Mouse (Mus musculus) midbrain, postnatal 0 days (tissue): ENCODE data around the gene Bbs5. TPM values are rescaled to one million over a fixed set of nuclear protein-coding genes. Genes with fewer than 3 reads are reported as not detected.

Source experiments
- ATAC-seq: fragments of 200-750 bp; cut with Nextera tagmentation; 2 replicates; pipeline ENCODE4 v1.8.0; 2017; ENCODE audit warnings: moderate number of reproducible peaks, mild to moderate bottlenecking, moderate TSS enrichment, moderate library complexity; ENCODE audit not compliant: low FRiP score
- DNase-seq: peaks from one replicate; pipeline ENCODE4 v3.0.0-alpha.2; 2015; ENCODE audit warnings: low spot score
- H3K27ac ChIP-seq: fragments of 300-500 bp; sonication (generic); 2 replicates; pipeline ENCODE4 v1.5.1; 2014; ENCODE audit warnings: low read depth, mild to moderate bottlenecking, low read length, mixed read lengths
- H3K27me3 ChIP-seq: fragments of 300-500 bp; sonication (generic); 2 replicates; pipeline ENCODE4 v1.6.1; 2014; ENCODE audit warnings: low read length, control low read depth, mixed read lengths; ENCODE audit not compliant: insufficient read depth
- H3K36me3 ChIP-seq: fragments of 300-500 bp; sonication (generic); 2 replicates; pipeline ENCODE4 v1.6.1; 2014; ENCODE audit warnings: low read length, control low read depth, mixed read lengths; ENCODE audit not compliant: insufficient read depth
- H3K4me1 ChIP-seq: fragments of 300-500 bp; sonication (generic); 2 replicates; pipeline ENCODE4 v1.6.1; 2014; ENCODE audit warnings: mild to moderate bottlenecking, control low read depth, antibody characterized with exemption, low read length, mixed read lengths; ENCODE audit not compliant: insufficient read depth
- H3K4me2 ChIP-seq: fragments of 300-500 bp; sonication (generic); 2 replicates; pipeline ENCODE4 v1.6.1; 2014; ENCODE audit warnings: low read depth, mild to moderate bottlenecking, low read length, mixed read lengths; ENCODE audit not compliant: poor library complexity, severe bottlenecking
- H3K4me3 ChIP-seq: fragments of 300-500 bp; sonication (generic); 2 replicates; pipeline ENCODE4 v1.5.1; 2014; ENCODE audit warnings: low read depth, mild to moderate bottlenecking, low read length, moderate library complexity
- H3K9ac ChIP-seq: fragments of 300-500 bp; sonication (generic); replicated peaks from 2 replicates; pipeline ENCODE4 v1.6.1; 2014; ENCODE audit warnings: mild to moderate bottlenecking, low read length, moderate library complexity, mixed read lengths; ENCODE audit not compliant: poor library complexity, severe bottlenecking
- H3K9me3 ChIP-seq: fragments of 300-500 bp; sonication (generic); 2 replicates; pipeline ENCODE4 v1.6.1; 2016; ENCODE audit warnings: low read length, control low read depth
- CTCF ChIP-seq: IDR thresholded peaks from 2 replicates; pipeline ENCODE4 v1.5.1; 2016; ENCODE audit warnings: antibody characterized with exemption, mild to moderate bottlenecking
- WGBS: fragments of 180-500 bp; shearing (Covaris S2); extraction: QIAGEN DNeasy Blood & Tissue Kit; methylation state at CpG from one replicate; pipeline ENCODE4 v1.1.7; 2014; 5-methylcytosine and 5-hydroxymethylcytosine counted together
- polyA plus RNA-seq: library from polyadenylated mRNA; unstranded; fragments of >200 nt; fragmentation: Nextera tagmentation; extraction: Ambion mirVana; gene quantifications from 2 replicates; pipeline ENCODE4 v1.2.1, GENCODE M21; 2015
- total RNA-seq: library from RNA; depleted of rRNA; stranded (reverse); fragments of >200 nt; gene quantifications from 2 replicates; pipeline ENCODE4 v1.2.3, GENCODE M21; 2014

The Bbs5 gene
- total and polyA plus RNA-seq, 2 experiments from 2014 or later, result 17.2 to 28.4 TPM

DNA sequence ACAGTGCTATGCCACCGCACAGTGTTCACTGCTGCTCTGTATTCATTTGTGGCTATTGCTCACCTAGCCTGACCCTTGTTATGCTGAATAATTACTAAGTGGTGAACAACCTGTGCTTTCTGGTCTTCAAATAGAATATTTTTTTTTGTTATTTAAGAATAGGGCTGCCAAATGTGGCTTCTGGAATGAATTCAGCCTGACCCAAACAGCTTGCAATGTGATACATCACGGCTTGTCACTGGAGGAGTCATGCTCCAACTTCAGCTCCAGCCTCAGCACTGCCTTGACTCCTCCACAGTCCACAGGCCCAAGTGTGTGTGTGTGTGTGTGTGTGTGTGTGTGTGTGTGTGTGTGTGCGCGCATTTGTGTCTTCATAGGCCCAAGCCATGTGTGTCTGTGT lies 12.4 kb downstream of the Bbs5 start:
- no peak for ATAC-seq
- WGBS, result 96% methylated on average over 4 of the region's 4 CpGs
- Histone ChIP-seq H3K9me3 (no peaks in the 10 kb centered on the region), H3K27me3 (no peaks in the 10 kb centered on the region), H3K36me3 (peaks cover 42% of the 10 kb centered on the region), H3K27ac (no peak overlapping the region), H3K9ac (no peak overlapping the region), H3K4me3 (no peak overlapping the region), H3K4me1 (no peaks in the 10 kb centered on the region), H3K4me2 (no peak overlapping the region)
- DNase-seq, result no peak
- TF ChIP-seq CTCF, result no peak

DNA sequence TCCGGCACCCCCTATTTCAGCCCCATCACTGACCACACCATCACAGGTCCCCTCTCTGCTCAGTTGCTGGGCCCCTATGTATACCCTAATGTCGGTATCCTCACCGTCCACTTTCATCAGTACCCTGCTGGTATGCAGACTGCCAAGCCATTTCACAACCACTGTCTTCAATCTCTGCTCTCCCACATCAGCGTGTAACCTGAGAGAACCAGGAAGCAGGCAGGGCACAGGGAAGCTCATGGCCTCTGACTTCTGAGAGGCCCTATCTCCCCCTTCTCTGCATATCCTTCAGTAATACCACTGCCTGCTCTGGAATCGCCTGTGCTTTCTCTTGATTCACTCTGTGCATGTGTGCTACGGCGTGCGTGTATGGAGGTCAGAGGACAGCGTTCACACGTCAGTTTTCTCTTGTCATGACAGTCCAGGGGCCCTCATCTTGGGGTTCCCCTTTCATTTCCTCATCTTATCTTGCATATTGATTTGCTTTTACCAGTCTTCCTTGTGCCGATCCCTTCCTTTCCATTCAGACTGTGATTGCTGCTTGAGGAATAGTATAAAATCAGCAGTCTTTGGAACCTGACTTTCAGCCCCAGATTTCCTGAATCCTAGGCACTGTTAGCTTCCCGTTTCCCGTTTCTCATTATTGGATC lies 17.0 kb downstream of the Bbs5 start:
- no peak for TF ChIP-seq CTCF
- ATAC-seq (no peak), DNase-seq (no peak)
- no peaks in the 10 kb centered on the region for H3K9me3 ChIP-seq
- H3K27me3 ChIP-seq, result no peaks in the 10 kb centered on the region
- H3K36me3 ChIP-seq, result peaks cover 36% of the 10 kb centered on the region
- no peak overlapping the region for H3K4me3 ChIP-seq
- H3K4me1 ChIP-seq, result no peaks in the 10 kb centered on the region
- H3K4me2 ChIP-seq, result no peak overlapping the region
- WGBS, result 92% methylated on average over 13 of the region's 13 CpGs
- no peak overlapping the region for H3K9ac ChIP-seq
- no peak overlapping the region for H3K27ac ChIP-seq

DNA sequence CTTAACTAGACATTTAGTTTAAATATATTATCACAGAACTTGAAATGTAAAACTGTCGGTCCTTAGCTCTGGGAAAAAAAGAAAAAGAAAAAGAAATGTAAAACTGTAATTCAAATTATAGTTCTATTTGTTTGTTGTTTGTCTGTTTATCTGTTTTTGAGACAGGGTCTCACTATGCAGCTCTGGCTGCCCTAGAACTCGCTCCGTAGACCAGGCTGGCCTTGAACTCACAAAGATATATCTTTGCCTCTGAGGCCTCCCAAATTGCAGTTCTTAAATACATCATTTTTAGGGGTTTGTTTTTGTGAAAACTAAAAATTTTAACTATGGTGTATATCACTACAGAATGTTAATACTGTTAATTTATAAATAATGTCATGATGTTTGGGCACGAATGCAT lies 20.7 kb downstream of the Bbs5 start:
- Histone ChIP-seq H3K27ac (no peak overlapping the region), H3K9me3 (no peaks in the 10 kb centered on the region), H3K4me3 (no peak overlapping the region), H3K4me1 (no peaks in the 10 kb centered on the region), H3K27me3 (no peaks in the 10 kb centered on the region), H3K4me2 (no peak overlapping the region), H3K36me3 (peaks cover 22% of the 10 kb centered on the region), H3K9ac (no peak overlapping the region)
- no peak for DNase-seq
- ATAC-seq, result no peak
- 96% methylated on average over 4 of the region's 4 CpGs for WGBS
- TF ChIP-seq CTCF, result no peak

DNA sequence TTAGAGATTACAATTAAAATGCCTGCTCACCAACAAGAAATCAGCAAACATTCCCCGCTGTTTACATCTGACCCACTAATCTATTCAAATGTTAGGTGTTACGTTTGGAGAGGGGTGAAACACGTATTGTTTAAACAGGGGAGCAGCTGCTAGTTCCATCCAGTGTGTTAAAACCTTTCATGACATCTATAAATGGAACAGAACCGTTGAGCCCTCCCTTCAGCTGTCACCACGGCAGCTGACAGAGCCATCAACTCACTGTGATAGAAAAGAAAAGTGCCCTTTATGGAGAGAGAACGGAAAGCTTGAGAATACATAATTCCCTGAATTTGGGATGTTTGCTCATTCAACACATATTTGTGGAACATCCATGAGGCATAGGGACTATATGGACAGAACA lies 21.4 kb downstream of the Bbs5 start:
- H3K4me1 ChIP-seq, result no peaks in the 10 kb centered on the region
- H3K27ac ChIP-seq, result no peak overlapping the region
- no peaks in the 10 kb centered on the region for H3K27me3 ChIP-seq
- H3K9me3 ChIP-seq, result no peaks in the 10 kb centered on the region
- DNase-seq (no peak), ATAC-seq (no peak)
- peaks cover 17% of the 10 kb centered on the region for H3K36me3 ChIP-seq
- TF ChIP-seq CTCF, result no peak
- 54% methylated on average over 6 of the region's 6 CpGs for WGBS
- H3K4me2 ChIP-seq, result no peak overlapping the region
- H3K9ac ChIP-seq, result no peak overlapping the region
- H3K4me3 ChIP-seq, result no peak overlapping the region

DNA sequence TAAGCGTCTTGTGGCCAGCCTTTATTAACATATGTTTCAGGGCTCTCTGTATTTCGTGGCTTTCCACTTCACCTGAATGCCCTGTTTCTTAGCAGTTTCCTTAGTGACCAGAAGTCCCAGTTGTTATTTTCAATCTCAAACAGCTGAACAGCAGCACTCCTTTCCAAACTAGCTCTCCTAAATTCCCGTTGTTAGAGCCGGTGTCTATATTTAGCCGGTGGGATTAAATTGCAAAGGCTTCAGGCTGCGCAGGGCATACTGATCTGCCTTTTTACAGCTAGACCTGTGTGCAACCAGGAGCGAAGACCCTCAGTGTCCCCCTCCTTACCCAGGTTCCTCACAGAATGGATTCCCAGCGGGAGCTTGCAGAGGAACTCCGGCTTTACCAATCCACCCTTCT lies 22.9 kb downstream of the Bbs5 start, which contains the start of gene Klhl41:
Gene Klhl41 (plus strand): TSS at position 268 of the 400 bp plus-strand sequence.
- Histone ChIP-seq H3K9ac (no peak within 1 kb of the TSS), H3K36me3 (peaks cover 10% of the 10 kb centered on the region), H3K4me2 (no peak within 1 kb of the TSS), H3K4me3 (no peak within 1 kb of the TSS), H3K4me1 (no peaks in the 10 kb centered on the region), H3K27ac (no peak within 1 kb of the TSS), H3K9me3 (no peaks in the 10 kb centered on the region), H3K27me3 (no peaks in the 10 kb centered on the region)
- DNase-seq (no peak), ATAC-seq (no peak)
- TF ChIP-seq CTCF, result no peak
- 83% methylated on average over 9 of the region's 9 CpGs for WGBS

DNA sequence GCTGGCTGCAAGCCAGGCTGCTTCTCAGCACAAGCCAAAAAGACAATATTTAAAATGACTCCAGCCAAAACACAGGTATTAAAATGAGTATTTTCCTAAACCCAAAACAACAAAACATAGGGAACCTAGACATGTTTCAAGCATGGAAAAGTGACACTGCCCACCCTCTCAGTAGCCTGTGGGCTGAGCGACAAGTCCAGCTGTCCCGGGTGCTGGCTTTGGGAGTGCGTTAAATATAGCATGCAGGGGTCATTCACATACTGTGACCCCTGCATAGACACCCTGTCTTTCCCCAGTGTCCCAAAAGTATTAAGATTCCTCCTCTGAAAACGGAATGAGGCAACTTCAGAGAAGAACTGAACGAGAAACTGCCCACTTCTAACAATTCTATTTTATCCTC lies 26.8 kb downstream of the Bbs5 start:
- H3K4me1 ChIP-seq, result no peaks in the 10 kb centered on the region
- 0 out of 2 replicates have a peak, but pooled peaks cover 2% of the 10 kb centered on the region for H3K36me3 ChIP-seq
- WGBS, result 71% methylated on average over 5 of the region's 5 CpGs
- no peaks in the 10 kb centered on the region for H3K27me3 ChIP-seq
- DNase-seq, result no peak
- no peak overlapping the region for H3K4me2 ChIP-seq
- no peak for ATAC-seq
- H3K27ac ChIP-seq, result no peak overlapping the region
- no peak for TF ChIP-seq CTCF
- no peaks in the 10 kb centered on the region for H3K9me3 ChIP-seq
- no peak overlapping the region for H3K9ac ChIP-seq
- H3K4me3 ChIP-seq, result no peak overlapping the region
